Mouse (Mus musculus) thymus, adult 2 months (tissue): ENCODE measurements around the gene Mob2.

Experiments used
- CTCF ChIP-seq: fragments of 200-500 bp; IDR thresholded peaks from 2 replicates; pipeline ENCODE4 v1.5.1; 2012; ENCODE audit warnings: mild to moderate bottlenecking, control low read depth, low read length, moderate library complexity, borderline replicate concordance; ENCODE audit not compliant: control insufficient read depth, poor library complexity, insufficient read depth; ENCODE audit errors: extremely low read depth
- POLR2A ChIP-seq: fragments of 200-500 bp; IDR thresholded peaks from 2 replicates; pipeline ENCODE4 v1.6.1; 2012; ENCODE audit warnings: mild to moderate bottlenecking, low read length, control low read depth, moderate library complexity; ENCODE audit not compliant: control insufficient read depth, poor library complexity, insufficient read depth; ENCODE audit errors: extremely low read depth

DNA sequence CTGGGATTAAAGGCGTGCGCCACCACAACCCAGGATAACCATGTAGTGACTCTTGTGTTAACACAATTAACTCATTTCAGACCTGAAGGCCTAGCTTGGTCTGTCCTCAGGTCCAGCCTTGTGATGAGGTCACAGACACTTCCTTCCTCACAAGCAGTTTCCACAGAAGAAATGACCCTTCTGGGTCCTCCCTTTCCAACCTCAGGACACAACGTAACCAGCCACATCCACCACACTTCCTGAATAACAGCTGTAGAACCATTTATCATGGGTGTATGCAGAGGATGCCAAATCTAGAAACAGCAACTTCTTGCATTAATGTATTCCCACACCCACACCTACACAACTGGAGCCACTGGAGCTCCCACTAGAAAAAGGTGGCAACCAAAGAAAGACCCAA, 20.1 kb downstream of the Mob2 start:
- TF ChIP-seq POLR2A (no peak), CTCF (no peak)
